Mouse (Mus musculus) embryonic fibroblast, embryonic 13.5 days (primary cell): Measurements from ENCODE around the gene Dffa.

Experiments used
- CTCF ChIP-seq: IDR thresholded peaks from 2 replicates; pipeline ENCODE4 v1.5.1; 2011; ENCODE audit warnings: mild to moderate bottlenecking, control low read depth, low read length, moderate library complexity, borderline replicate concordance; ENCODE audit not compliant: insufficient read depth
- POLR2A ChIP-seq: IDR thresholded peaks from 2 replicates; pipeline ENCODE4 v1.6.1; 2011; ENCODE audit warnings: low read depth, mild to moderate bottlenecking, control low read depth, low read length, moderate library complexity

DNA sequence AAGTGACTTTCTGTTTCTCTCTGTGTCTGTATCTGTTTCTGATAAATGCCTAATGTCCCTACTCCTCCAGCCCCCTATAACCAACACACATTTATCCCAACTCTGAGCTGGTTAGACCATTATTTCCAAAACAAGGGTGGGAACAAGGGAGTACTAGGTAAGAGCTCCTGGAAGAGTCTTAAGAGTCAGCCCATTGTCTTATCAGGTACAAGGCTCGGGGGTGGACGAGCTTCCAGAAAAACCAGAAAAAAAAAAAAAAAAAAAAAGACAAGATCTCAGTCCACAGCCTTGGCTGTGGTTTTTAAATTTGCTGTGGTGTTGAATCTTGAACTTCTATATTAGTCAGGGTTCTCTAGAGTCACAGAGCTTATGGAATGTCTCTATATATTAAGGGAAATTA, 64.1 kb downstream of the Dffa start:
- TF ChIP-seq POLR2A (no peak), CTCF (no peak)
